Mouse (Mus musculus): Measurements from ENCODE around the gene H1foo. TPM values are rescaled to one million over a fixed set of nuclear protein-coding genes. Genes with fewer than 3 reads are reported as not detected.

H1foo gene
- polyA plus RNA-seq, 1 experiment from 2014 or later: not detected

GRCm38 (mm10) chr6:115954506-115955074 is 9.9 kb downstream of the H1foo start:
- Histone ChIP-seq H3K27me3 (no peaks in the 10 kb centered on the region), H3K36me3 (no peaks in the 10 kb centered on the region), H3K9me3 (replicated peaks) (no peaks in the 10 kb centered on the region), H3K4me2 (no peak overlapping the region), H3K4me1 (replicated peaks) (peaks cover 3% of the 10 kb centered on the region; the same call in 1 of the 2 replicates), H3K9ac (no peak overlapping the region), H3K4me3 (replicated peaks) (no peak overlapping the region), H3K27ac (no peak overlapping the region)
- DNase-seq (no peak), ATAC-seq (ENCODE audit: low read depth) (no peak)
- 74% methylated on average over 9 of the region's 9 CpGs for WGBS (ENCODE audit: insufficient replicate concordance)

DNA sequence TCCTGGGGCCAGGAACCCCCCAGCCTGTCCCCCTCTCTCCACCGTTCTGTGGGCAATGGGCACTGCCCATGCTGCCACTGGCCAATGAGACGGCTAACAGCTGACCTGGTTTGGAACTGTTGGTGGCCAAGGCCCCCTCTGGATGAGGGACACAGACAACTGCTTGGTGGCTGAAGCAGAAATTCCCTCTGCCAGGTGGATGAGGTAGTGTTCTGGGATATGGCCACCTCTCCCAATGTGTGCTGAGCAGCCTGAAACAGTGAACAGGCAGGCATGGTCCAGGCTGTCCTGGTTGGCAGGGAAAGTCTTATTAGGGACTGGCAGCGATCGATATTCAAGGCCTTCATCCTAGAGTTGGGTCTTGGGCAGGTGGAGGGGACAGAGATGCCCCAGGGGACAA is 10.4 kb downstream of the H1foo start:
- Histone ChIP-seq H3K4me2 (no peak overlapping the region), H3K4me3 (replicated peaks) (no peak overlapping the region), H3K27me3 (no peaks in the 10 kb centered on the region), H3K4me1 (replicated peaks) (peaks cover 3% of the 10 kb centered on the region; the same call in 1 of the 2 replicates), H3K36me3 (no peaks in the 10 kb centered on the region), H3K27ac (no peak overlapping the region), H3K9ac (no peak overlapping the region), H3K9me3 (replicated peaks) (no peaks in the 10 kb centered on the region)
- ATAC-seq (ENCODE audit: low read depth): no peak
- DNase-seq: no peak
- WGBS (ENCODE audit: insufficient replicate concordance): 70% methylated on average over 4 of the region's 4 CpGs

- no peak overlapping the region for H3K4me3 ChIP-seq (replicated peaks)
- no peaks in the 10 kb centered on the region for H3K27me3 ChIP-seq
- H3K4me2 ChIP-seq: no peak overlapping the region
- ATAC-seq (ENCODE audit: low read depth) (no peak), DNase-seq (no peak)
- no peak overlapping the region for H3K9ac ChIP-seq
- H3K36me3 ChIP-seq: no peaks in the 10 kb centered on the region
- WGBS (ENCODE audit: insufficient replicate concordance): 73% methylated on average over 11 of the region's 11 CpGs
- H3K27ac ChIP-seq: no peak overlapping the region
- no peaks in the 10 kb centered on the region for H3K9me3 ChIP-seq (replicated peaks)
- peaks cover 3% of the 10 kb centered on the region; the same call in 1 of the 2 replicates for H3K4me1 ChIP-seq (replicated peaks)
Measured at GRCm38 (mm10) chr6:115955664-115956063, 10.9 kb downstream of the H1foo start.

DNA sequence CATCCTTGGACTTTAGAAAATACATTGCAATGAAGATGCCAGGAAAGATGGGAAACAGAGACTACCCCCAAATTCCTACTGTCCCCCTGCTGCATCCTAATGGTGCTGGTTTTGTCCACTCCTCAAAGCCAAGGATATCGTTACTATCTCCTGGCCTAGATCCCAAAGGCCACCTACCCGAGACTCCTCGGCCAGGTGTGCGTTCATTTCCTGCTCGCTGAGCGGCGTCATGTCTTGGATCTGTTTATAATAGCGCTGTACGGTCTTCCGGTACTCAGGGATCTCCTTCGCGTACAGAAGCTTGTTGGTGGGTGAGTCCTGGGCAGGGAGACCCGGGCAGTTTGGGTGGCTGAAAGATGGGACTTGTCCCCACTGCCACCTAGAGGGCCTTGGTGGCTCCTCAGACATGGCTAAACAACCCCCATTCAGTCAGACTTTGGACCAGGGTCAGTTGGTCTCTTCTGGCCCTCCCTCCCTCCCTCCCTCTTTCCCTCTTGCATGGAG is 11.7 kb downstream of the H1foo start:
- H3K36me3 ChIP-seq: no peaks in the 10 kb centered on the region
- no peaks in the 10 kb centered on the region for H3K27me3 ChIP-seq
- no peak overlapping the region for H3K27ac ChIP-seq
- WGBS (ENCODE audit: insufficient replicate concordance): 83% methylated on average over 13 of the region's 13 CpGs
- no peaks in the 10 kb centered on the region for H3K9me3 ChIP-seq (replicated peaks)
- H3K4me2 ChIP-seq: no peak overlapping the region
- peaks cover 3% of the 10 kb centered on the region; the same call in 1 of the 2 replicates for H3K4me1 ChIP-seq (replicated peaks)
- DNase-seq: no peak
- no peak overlapping the region for H3K9ac ChIP-seq
- ATAC-seq (ENCODE audit: low read depth): no peak
- H3K4me3 ChIP-seq (replicated peaks): no peak overlapping the region

DNA sequence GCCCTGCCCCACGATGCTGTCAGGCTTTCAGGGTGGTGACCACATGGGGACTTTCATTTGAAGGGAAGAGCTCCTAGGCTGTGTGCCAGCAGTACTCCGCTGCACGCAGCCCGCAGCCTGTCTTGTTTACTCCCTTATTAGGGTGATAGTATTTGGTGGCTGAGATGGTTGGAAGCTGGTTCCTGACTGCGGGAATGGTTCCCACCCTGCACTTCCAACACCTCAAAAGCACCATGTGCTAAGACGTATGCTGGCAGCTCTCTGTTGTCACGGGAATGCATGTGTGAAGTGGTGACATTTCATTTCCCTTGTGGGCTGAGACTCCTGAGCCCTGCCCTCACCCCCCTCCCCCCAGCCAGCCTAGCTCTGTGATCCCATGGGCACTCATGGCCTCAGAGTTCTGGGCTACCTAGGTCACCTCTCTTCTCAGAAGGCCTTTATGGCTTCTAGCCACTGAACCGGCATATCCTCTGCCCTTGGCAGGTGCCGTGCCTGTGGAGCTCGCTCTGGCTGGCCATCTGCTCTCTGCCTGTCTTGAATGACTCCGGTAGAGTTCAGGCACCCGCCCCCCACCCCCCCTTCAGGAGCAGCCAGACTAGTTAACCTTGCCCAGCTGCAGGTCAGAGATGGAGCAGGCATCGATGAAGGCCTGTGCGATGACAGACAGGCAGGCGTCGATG is 12.3 kb downstream of the H1foo start:
- H3K9me3 ChIP-seq (replicated peaks): no peaks in the 10 kb centered on the region
- H3K4me3 ChIP-seq (replicated peaks): no peak overlapping the region
- H3K4me2 ChIP-seq: no peak overlapping the region
- 62% methylated on average over 16 of the region's 16 CpGs for WGBS (ENCODE audit: insufficient replicate concordance)
- ATAC-seq (ENCODE audit: low read depth) (peak; percentile 33; the same call in 1 of the 2 replicates), DNase-seq (no peak)
- no peaks in the 10 kb centered on the region for H3K36me3 ChIP-seq
- no peak overlapping the region for H3K27ac ChIP-seq
- H3K9ac ChIP-seq: no peak overlapping the region
- peaks cover 3% of the 10 kb centered on the region; the same call in 1 of the 2 replicates for H3K4me1 ChIP-seq (replicated peaks)
- no peaks in the 10 kb centered on the region for H3K27me3 ChIP-seq

- Histone ChIP-seq H3K4me3 (replicated peaks) (no peak overlapping the region), H3K9me3 (replicated peaks) (no peaks in the 10 kb centered on the region), H3K4me2 (no peak overlapping the region), H3K27me3 (no peaks in the 10 kb centered on the region), H3K36me3 (no peaks in the 10 kb centered on the region), H3K9ac (no peak overlapping the region), H3K4me1 (replicated peaks) (peaks cover 5% of the 10 kb centered on the region; the same call in 1 of the 2 replicates), H3K27ac (no peak overlapping the region)
- WGBS (ENCODE audit: insufficient replicate concordance): 71% methylated on average over 6 of the region's 6 CpGs
- no peak for DNase-seq
- ATAC-seq (ENCODE audit: low read depth): no peak
Measured at GRCm38 (mm10) chr6:115957681-115958080, 12.9 kb downstream of the H1foo start.

- Histone ChIP-seq H3K27ac (no peak overlapping the region), H3K27me3 (no peaks in the 10 kb centered on the region), H3K4me1 (replicated peaks) (peaks cover 5% of the 10 kb centered on the region; the same call in 1 of the 2 replicates), H3K36me3 (no peaks in the 10 kb centered on the region), H3K4me3 (replicated peaks) (no peak overlapping the region), H3K4me2 (no peak overlapping the region), H3K9me3 (replicated peaks) (no peaks in the 10 kb centered on the region), H3K9ac (no peak overlapping the region)
- ATAC-seq (ENCODE audit: low read depth): no peak
- DNase-seq: no peak
- WGBS (ENCODE audit: insufficient replicate concordance): 81% methylated on average over 9 of the region's 9 CpGs
Measured at GRCm38 (mm10) chr6:115958445-115958844, 13.7 kb downstream of the H1foo start.

DNA sequence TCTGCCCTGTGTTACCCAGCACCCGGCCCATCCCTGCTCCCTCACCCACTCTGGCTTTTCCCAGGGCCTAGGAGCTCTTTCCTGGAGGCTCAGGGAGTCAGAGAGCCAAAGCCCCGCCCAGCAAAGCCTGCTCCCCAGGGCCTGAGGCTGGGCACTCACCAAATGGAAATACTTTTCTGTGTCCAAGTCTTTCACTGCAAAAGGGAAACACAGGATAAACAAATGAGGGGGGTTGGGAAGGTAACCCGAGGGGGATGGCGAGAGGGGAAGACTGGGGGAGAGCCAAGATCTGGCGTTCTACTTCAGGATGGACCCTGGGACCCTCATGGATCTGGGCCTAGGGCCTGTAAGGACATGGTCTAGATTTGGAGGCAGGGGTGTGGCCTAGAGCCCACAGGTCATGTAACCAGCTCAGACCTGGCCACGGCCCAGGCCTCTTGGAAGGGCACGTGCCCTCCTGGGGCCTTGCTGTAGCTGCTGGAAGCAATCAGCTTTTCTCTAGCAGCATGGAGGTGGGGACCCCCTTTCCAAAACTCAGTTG is 14.5 kb downstream of the H1foo start:
- H3K27ac ChIP-seq: no peak overlapping the region
- H3K9ac ChIP-seq: no peak overlapping the region
- no peak for DNase-seq
- H3K27me3 ChIP-seq: no peaks in the 10 kb centered on the region
- H3K36me3 ChIP-seq: no peaks in the 10 kb centered on the region
- no peak overlapping the region for H3K4me2 ChIP-seq
- no peak overlapping the region for H3K4me3 ChIP-seq (replicated peaks)
- no peak for ATAC-seq (ENCODE audit: low read depth)
- WGBS (ENCODE audit: insufficient replicate concordance): 69% methylated on average over 7 of the region's 7 CpGs
- H3K9me3 ChIP-seq (replicated peaks): no peaks in the 10 kb centered on the region
- peaks cover 5% of the 10 kb centered on the region; the same call in 1 of the 2 replicates for H3K4me1 ChIP-seq (replicated peaks)

- H3K27ac ChIP-seq: no peak overlapping the region
- H3K4me3 ChIP-seq (replicated peaks): no peak overlapping the region
- peaks cover 5% of the 10 kb centered on the region; the same call in 1 of the 2 replicates for H3K4me1 ChIP-seq (replicated peaks)
- 82% methylated on average over 19 of the region's 19 CpGs for WGBS (ENCODE audit: insufficient replicate concordance)
- no peaks in the 10 kb centered on the region for H3K27me3 ChIP-seq
- H3K36me3 ChIP-seq: no peaks in the 10 kb centered on the region
- DNase-seq (no peak), ATAC-seq (ENCODE audit: low read depth) (no peak)
- no peak overlapping the region for H3K4me2 ChIP-seq
- H3K9ac ChIP-seq: no peak overlapping the region
- H3K9me3 ChIP-seq (replicated peaks): no peaks in the 10 kb centered on the region
Measured at GRCm38 (mm10) chr6:115960322-115960721, 15.6 kb downstream of the H1foo start.

- no peak overlapping the region for H3K4me3 ChIP-seq (replicated peaks)
- no peak overlapping the region for H3K9ac ChIP-seq
- 83% methylated on average over 3 of the region's 3 CpGs for WGBS (ENCODE audit: insufficient replicate concordance)
- H3K9me3 ChIP-seq (replicated peaks): no peaks in the 10 kb centered on the region
- DNase-seq (no peak), ATAC-seq (ENCODE audit: low read depth) (no peak)
- no peaks in the 10 kb centered on the region for H3K27me3 ChIP-seq
- no peaks in the 10 kb centered on the region for H3K36me3 ChIP-seq
- no peak overlapping the region for H3K27ac ChIP-seq
- no peak overlapping the region for H3K4me2 ChIP-seq
- H3K4me1 ChIP-seq (replicated peaks): peaks cover 5% of the 10 kb centered on the region; the same call in 1 of the 2 replicates
Measured at GRCm38 (mm10) chr6:115961743-115962142, 17.0 kb downstream of the H1foo start.

DNA sequence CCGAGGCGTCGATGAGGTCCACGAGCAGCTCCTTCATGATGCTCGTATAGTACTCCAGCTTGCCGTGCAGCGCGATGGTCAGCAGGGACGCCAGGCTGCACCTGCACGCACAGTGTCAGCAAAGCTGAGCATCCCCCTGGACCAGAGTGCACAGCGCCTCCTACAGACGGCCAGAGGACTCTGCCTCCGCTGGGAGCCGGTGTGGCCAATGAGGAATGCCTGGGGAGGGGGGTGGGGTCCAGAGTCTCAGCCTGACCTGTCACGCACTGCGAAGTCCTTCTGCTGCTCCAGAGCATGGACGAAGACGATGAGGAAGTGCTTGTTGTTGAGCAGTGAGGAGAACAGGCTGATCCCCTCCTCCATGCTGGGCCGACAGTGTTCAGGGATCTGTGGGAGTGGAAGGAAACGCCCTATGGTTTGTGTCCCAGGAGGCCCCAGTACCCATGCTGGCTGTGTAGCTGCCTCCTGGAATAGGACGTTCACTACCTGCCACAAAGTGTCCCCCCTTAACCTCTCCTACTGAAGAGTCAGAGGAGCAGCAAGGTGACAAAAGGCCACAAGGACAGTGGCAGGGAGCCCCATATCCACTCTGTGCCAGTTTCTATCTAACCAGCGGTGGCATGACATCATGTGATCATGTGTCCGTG is 17.8 kb downstream of the H1foo start:
- H3K9ac ChIP-seq: no peak overlapping the region
- H3K4me3 ChIP-seq (replicated peaks): no peak overlapping the region
- 69% methylated on average over 23 of the region's 23 CpGs for WGBS (ENCODE audit: insufficient replicate concordance)
- H3K36me3 ChIP-seq: peaks cover 3% of the 10 kb centered on the region; the same call in 1 of the 2 replicates
- no peaks in the 10 kb centered on the region for H3K9me3 ChIP-seq (replicated peaks)
- peaks cover 2% of the 10 kb centered on the region; the same call in 1 of the 2 replicates for H3K4me1 ChIP-seq (replicated peaks)
- ATAC-seq (ENCODE audit: low read depth) (no peak), DNase-seq (no peak)
- no peaks in the 10 kb centered on the region for H3K27me3 ChIP-seq
- H3K4me2 ChIP-seq: no peak overlapping the region
- no peak overlapping the region for H3K27ac ChIP-seq
